Mouse (Mus musculus): ENCODE data around the gene Mettl9.

DNA sequence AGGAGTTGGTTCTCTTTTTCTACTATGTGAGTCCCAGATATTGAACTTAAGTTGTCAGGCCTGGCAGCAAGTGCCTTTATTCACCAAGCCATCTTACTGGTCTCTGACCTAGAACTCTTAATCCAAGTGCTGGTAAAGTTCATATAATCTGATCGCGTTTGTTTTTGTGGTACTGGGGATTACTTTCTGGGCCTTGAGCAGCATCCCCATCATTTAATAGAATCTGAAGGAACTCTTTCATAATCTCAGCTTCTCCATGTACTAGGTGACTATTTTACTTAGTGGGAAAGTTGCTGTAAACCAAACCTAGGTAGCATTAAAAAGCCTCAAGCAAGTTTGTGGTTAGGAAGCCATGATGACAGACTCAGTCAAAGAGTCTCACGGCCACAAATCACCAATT is 32.4 kb upstream of the Mettl9 start:
- TF ChIP-seq HCFC1 (IDR thresholded peaks at IDR 0.05; ENCODE audit: borderline replicate concordance, insufficient read depth, low read length): no peak
- no peak for TF ChIP-seq MAFK (IDR thresholded peaks at IDR 0.05; ENCODE audit: insufficient read depth, low read depth, low read length)
- no peak for TF ChIP-seq ZC3H11A (IDR thresholded peaks at IDR 0.05; ENCODE audit: borderline replicate concordance, low read depth, low read length)
- no peak for TF ChIP-seq CHD2 (IDR thresholded peaks at IDR 0.05; ENCODE audit: low read depth, low read length)

All from ES-E14 (cell line).